Mouse (Mus musculus): ENCODE results near the gene Wdr93. TPM values are rescaled to one million over a fixed set of nuclear protein-coding genes. Genes with fewer than 3 reads are reported as not detected.
"Not testable (repeated sequence)": the region's sequence is repeated elsewhere in the genome, so short reads cannot be mapped to it uniquely, and the experiment has no call there.

Gene Wdr93
- polyA plus RNA-seq, 1 experiment: not detected

DNA sequence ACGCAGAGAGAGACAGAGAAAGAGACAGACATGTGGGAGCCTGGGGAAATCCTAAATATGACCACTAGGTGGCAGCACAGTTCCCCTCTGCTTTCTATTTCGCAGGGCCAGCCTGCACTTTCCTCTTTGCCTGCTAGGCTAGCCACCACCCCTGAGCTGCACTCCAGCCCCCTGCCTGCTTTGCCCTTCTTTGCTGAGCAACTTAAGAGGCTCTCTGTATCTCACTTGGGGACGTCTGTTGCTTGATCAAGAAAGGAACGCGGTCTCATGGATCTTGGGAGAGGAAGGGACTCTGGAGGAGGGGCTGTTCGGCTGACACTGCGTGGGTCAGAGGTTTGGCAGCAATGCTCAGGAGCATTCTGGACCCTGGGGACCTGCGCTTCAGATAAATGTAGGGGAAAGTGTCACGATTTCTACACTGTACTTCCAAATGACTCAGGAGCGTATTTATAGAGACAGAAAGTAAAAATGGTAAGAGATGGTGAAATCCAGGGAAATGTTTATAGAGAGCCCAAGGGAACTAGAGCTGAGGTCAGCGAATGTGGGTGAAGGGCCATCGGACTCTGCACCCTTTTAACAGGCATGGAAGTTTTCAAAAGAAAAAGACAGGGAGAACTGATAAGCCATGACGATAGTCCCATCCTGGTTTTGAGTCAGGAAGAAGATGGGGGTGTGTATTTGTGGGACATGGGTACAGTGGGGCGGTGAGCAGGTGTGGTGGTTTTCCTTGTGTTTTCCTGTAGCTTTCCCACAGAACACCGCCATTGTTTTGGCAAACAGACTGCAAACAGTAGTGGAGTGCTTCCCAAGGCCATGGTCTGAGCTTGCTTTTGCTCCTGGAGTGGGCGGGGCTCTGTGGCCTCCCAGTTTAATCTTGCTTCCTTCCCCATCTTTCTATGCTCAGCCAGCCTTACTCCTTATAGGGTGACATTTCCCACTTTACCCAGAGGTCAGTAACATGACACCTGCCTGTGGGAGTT is 38.0 kb downstream of the Wdr93 start:
- WGBS: 23% methylated on average over 16 of the region's 16 CpGs
- H3K4me3 ChIP-seq (replicated peaks; ENCODE audit: control insufficient read depth, low read depth, low read length): peak overlapping the region; percentile 10
- no peak overlapping the region for H3K27ac ChIP-seq (ENCODE audit: control insufficient read depth, insufficient read depth, low read depth, low read length, poor library complexity)
- H3K4me1 ChIP-seq (ENCODE audit: control insufficient read depth, insufficient read depth, low read length): no peaks in the 10 kb centered on the region
- TF ChIP-seq CTCF (IDR thresholded peaks at IDR 0.05; ENCODE audit: control insufficient read depth, insufficient read depth, low read length): peak; percentile 79
- no peak for TF ChIP-seq POLR2A (IDR thresholded peaks at IDR 0.05; ENCODE audit: borderline replicate concordance, control insufficient read depth, low read depth, low read length)

DNA sequence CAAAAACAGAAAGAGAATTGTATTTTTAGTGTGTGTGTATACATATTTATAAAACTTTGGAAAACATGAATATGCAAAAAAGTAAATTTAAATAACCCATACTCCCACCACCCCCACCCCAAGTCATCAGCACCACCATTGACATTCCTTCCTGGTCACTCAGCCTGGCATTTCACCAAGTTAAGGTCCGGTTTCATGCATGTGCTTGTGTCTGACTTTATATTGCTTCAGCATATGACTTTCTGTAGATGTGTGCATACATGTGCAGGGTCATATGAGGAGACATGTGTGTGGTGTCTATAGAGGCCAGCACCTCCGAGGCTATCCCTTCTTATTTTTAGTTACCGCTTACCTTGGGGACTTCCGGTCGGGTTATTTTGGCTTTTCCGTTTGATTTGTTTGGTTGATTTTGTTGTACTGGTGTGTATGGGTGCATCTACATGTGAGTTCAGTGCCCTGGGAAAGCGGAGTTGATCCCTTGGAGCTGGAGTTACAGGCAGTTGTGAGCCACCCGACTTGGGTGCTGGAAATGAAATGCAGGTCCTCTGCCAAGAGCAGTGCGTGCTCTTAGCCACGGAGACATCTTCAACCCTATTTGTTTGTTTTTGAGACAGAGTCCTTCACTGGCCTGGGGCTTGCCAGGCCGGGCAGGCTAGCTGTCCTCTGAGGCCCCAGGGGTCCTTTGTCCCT is 39.0 kb downstream of the Wdr93 start:
- Histone ChIP-seq H3K27ac (ENCODE audit: control insufficient read depth, insufficient read depth, low read depth, low read length, poor library complexity) (no peak overlapping the region), H3K4me3 (replicated peaks; ENCODE audit: control insufficient read depth, low read depth, low read length) (no peak overlapping the region), H3K4me1 (ENCODE audit: control insufficient read depth, insufficient read depth, low read length) (no peaks in the 10 kb centered on the region)
- no peak for TF ChIP-seq POLR2A (IDR thresholded peaks at IDR 0.05; ENCODE audit: borderline replicate concordance, control insufficient read depth, low read depth, low read length)
- TF ChIP-seq CTCF (IDR thresholded peaks at IDR 0.05; ENCODE audit: control insufficient read depth, insufficient read depth, low read length): no peak
- WGBS: 87% methylated on average over 11 of the region's 11 CpGs

DNA sequence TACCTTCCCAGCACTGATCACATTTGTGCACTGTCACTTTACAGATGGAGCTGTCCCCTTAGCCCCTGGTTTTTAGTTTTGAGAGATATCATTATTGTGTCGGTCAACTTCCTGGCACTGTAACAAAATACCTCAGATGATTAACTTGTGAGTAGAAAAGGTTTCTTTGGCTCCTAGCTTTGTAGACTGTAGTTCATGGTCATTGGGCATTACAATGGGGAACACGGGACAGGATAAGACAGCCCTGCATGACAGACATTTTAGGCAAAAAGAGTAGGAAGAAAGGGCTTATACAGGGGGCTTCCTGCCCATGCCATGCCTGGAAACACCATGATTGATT is 39.5 kb downstream of the Wdr93 start:
- 85% methylated on average over 2 of the region's 2 CpGs for WGBS
- no peak overlapping the region for H3K4me3 ChIP-seq (replicated peaks; ENCODE audit: control insufficient read depth, low read depth, low read length)
- no peaks in the 10 kb centered on the region for H3K4me1 ChIP-seq (ENCODE audit: control insufficient read depth, insufficient read depth, low read length)
- no peak overlapping the region for H3K27ac ChIP-seq (ENCODE audit: control insufficient read depth, insufficient read depth, low read depth, low read length, poor library complexity)
- no peak for TF ChIP-seq POLR2A (IDR thresholded peaks at IDR 0.05; ENCODE audit: borderline replicate concordance, control insufficient read depth, low read depth, low read length)

DNA sequence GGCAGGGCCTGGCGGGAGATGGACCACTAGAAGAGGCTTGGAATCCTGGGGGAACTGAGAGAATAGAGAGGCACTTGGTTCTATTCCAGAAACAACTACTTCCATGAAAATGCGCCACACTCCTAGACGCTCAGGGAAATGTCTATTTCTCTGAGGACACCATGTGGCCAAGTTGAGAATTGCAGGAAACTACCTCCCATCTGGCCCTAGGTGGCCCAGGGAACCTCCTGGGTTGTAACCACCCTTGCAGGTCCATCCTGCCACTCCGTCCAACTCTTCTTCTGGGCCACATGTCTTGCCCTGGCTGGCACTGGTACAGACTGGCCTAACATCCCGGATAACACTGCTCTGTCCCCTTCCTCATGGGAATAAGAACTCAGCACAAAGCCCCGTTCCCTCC is 43.3 kb downstream of the Wdr93 start:
- H3K4me1 ChIP-seq (ENCODE audit: control insufficient read depth, insufficient read depth, low read length): no peaks in the 10 kb centered on the region
- H3K4me3 ChIP-seq (replicated peaks; ENCODE audit: control insufficient read depth, low read depth, low read length): no peak overlapping the region
- no peak overlapping the region for H3K27ac ChIP-seq (ENCODE audit: control insufficient read depth, insufficient read depth, low read depth, low read length, poor library complexity)
- TF ChIP-seq POLR2A (IDR thresholded peaks at IDR 0.05; ENCODE audit: borderline replicate concordance, control insufficient read depth, low read depth, low read length): no peak
- TF ChIP-seq CTCF (IDR thresholded peaks at IDR 0.05; ENCODE audit: control insufficient read depth, insufficient read depth, low read length): peak; percentile 54
- WGBS: 25% methylated on average over 6 of the region's 6 CpGs

DNA sequence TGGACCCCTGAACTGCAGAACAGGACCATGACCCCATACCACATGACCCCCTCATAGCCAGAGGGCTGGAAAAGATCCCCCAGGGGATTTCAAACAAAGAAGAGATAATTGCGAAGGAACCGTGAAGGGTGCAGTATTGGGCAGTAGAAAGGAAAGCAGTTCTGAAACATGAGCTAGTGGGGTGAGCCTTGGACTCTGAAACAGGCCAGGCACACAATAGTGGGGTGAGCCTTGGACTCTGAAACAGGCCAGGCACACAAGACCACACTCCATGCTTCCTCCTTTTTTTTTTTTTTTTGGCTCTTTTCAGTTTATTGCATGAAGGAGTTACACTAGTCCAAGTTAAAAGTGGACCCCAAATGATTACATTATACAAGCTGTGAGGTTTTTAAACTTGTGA is 46.8 kb downstream of the Wdr93 start:
- H3K4me1 ChIP-seq (ENCODE audit: control insufficient read depth, insufficient read depth, low read length); H3K4me3 ChIP-seq (replicated peaks; ENCODE audit: control insufficient read depth, low read depth, low read length); H3K27ac ChIP-seq (ENCODE audit: control insufficient read depth, insufficient read depth, low read depth, low read length, poor library complexity): not testable (repeated sequence)
- 83% methylated on average over 2 of the region's 2 CpGs for WGBS

DNA sequence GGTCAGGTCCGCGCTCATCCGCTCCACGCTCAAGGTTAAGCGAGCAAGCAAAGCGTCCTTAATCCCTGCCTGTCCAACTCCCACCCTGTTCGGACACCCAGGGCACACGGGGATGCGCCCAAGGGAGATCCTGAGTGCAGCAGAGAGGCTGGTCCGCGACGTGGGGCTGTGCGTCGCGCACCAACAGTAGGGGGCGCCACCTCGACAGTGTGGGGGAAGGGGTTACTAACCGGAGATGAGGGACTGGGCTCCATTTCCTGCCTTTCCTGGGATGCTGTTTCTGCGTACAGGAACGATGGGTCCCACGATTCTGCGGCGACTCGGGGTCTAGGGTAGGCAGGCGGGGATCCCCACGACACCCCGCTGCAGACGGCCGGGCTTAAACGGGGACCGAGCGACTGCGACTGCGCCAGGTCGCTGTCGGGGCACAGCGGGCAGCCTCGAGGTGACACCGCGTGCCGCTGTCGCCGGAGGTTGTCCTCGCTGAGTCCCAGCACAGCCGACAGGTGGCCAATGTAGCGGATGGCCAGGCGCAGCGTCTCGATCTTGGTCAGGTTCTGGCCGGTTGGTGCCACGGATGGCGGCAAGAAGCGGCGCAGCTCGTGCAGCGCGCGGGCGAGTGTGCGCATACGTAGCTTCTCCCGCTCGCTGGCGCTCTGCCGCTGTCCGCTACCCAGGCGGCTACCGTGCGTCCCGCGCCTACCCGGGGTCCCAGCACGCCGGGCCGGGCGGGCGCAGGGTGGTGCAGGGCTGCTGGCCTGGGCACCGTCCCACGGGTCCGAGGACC is 49.9 kb downstream of the Wdr93 start:
- H3K4me3 ChIP-seq (replicated peaks; ENCODE audit: control insufficient read depth, low read depth, low read length): no peak overlapping the region
- TF ChIP-seq POLR2A (IDR thresholded peaks at IDR 0.05; ENCODE audit: borderline replicate concordance, control insufficient read depth, low read depth, low read length) (no peak), CTCF (IDR thresholded peaks at IDR 0.05; ENCODE audit: control insufficient read depth, insufficient read depth, low read length) (peak; percentile 32; the same call in 1 of the 2 replicates)
- 5% methylated on average over 80 of the region's 80 CpGs for WGBS

DNA sequence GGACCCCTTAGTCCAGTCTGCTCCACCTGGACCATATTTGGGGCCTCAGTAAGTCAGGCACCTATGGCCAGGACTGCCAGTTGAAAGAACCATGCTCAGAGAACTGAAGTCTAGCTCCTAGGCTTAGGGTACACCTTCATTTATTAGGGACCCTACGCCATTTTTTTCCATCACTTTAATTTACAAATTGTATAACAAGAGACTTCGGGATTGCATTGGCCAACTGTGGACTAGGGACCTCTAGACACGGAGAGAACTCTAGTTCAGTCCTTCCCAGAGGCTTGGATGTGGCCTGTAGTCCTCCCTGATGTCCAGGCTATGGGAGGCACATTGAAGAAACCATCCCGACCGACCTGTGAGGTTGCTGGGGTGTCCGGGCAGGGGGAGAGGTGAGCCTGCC is 50.7 kb downstream of the Wdr93 start, which contains the start of gene Mesp1:
TSS of gene Mesp1 (minus strand) at position 101 of the 400 bp plus-strand sequence.
- no peaks in the 10 kb centered on the region; the same call in 1 of the 2 replicates for H3K4me1 ChIP-seq (ENCODE audit: control insufficient read depth, insufficient read depth, low read length)
- H3K4me3 ChIP-seq (replicated peaks; ENCODE audit: control insufficient read depth, low read depth, low read length): no peak within 1 kb of the TSS
- 78% methylated on average over 6 of the region's 6 CpGs for WGBS
- TF ChIP-seq POLR2A (IDR thresholded peaks at IDR 0.05; ENCODE audit: borderline replicate concordance, control insufficient read depth, low read depth, low read length): no peak
- TF ChIP-seq CTCF (IDR thresholded peaks at IDR 0.05; ENCODE audit: control insufficient read depth, insufficient read depth, low read length): no peak
- H3K27ac ChIP-seq (ENCODE audit: control insufficient read depth, insufficient read depth, low read depth, low read length, poor library complexity): peak within 1 kb of the TSS; percentile 12; the same call in 1 of the 2 replicates

More for the DNA sequence above, 49.9 kb downstream of the Wdr93 start:
- Histone ChIP-seq H3K4me1 (ENCODE audit: control insufficient read depth, insufficient read depth, low read length) (no peaks in the 10 kb centered on the region; the same call in 1 of the 2 replicates), H3K27ac (ENCODE audit: control insufficient read depth, insufficient read depth, low read depth, low read length, poor library complexity) (peak overlapping the region; percentile 12; the same call in 1 of the 2 replicates)

DNA sequence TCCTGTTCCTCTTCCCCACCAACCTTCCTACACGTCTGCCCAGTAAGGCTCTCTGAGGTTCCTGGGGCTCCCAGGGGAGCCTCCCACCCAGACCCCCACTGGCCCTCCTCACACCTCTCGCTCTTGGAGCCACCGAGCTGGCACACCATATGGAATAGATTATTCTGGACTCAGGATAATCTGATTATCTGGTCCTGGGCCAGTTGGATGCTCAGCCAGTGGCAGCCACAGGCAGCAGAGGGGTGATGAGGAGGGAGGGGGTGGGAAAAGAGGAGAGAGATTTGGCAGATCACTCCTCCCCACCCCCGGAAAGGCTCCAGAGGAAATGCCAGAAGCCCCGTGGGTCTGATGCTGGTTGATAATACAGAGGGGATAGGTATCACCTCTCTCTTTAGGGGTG is 55.6 kb downstream of the Wdr93 start:
- 30% methylated on average over 5 of the region's 5 CpGs for WGBS
- H3K4me1 ChIP-seq (ENCODE audit: control insufficient read depth, insufficient read depth, low read length): no peaks in the 10 kb centered on the region
- H3K4me3 ChIP-seq (replicated peaks; ENCODE audit: control insufficient read depth, low read depth, low read length): no peak overlapping the region
- TF ChIP-seq POLR2A (IDR thresholded peaks at IDR 0.05; ENCODE audit: borderline replicate concordance, control insufficient read depth, low read depth, low read length) (no peak), CTCF (IDR thresholded peaks at IDR 0.05; ENCODE audit: control insufficient read depth, insufficient read depth, low read length) (no peak)
- no peak overlapping the region for H3K27ac ChIP-seq (ENCODE audit: control insufficient read depth, insufficient read depth, low read depth, low read length, poor library complexity)

Data from bone marrow, adult 2 months (tissue).